Mouse (Mus musculus) lung, adult 2 months (tissue): ENCODE measurements around the gene Dtx2. TPM values are rescaled to one million over a fixed set of nuclear protein-coding genes. Genes with fewer than 3 reads are reported as not detected.

ENCODE experiments used
- DNase-seq: peaks from one replicate; pipeline ENCODE4 v3.0.0; 2022
- H3K4me1 ChIP-seq: fragments of 200-500 bp; 2 replicates; pipeline ENCODE4 v1.6.1; 2011; ENCODE audit warnings: low read length; ENCODE audit not compliant: control insufficient read depth, insufficient read depth
- H3K4me3 ChIP-seq: fragments of 200-500 bp; replicated peaks from 2 replicates; pipeline ENCODE3; 2011; ENCODE audit warnings: low read depth, mild to moderate bottlenecking, control low read depth, low read length; ENCODE audit errors: extremely low read depth
- CTCF ChIP-seq: fragments of 200-500 bp; IDR thresholded peaks from 2 replicates; pipeline ENCODE4 v1.5.1; 2011; ENCODE audit warnings: mild to moderate bottlenecking, low read length, control low read depth; ENCODE audit not compliant: insufficient read depth
- POLR2A ChIP-seq: fragments of 200-500 bp; IDR thresholded peaks from 2 replicates; pipeline ENCODE4 v1.6.1; 2011; ENCODE audit warnings: low read depth, mild to moderate bottlenecking, control low read depth, low read length, borderline replicate concordance; ENCODE audit errors: extremely low read depth
- WGBS: fragments of 180-500 bp; shearing (Covaris S2); methylation state at CpG from one replicate; pipeline ENCODE4 v1.1.7; 2018; 5-methylcytosine and 5-hydroxymethylcytosine counted together
- polyA plus RNA-seq: library from polyadenylated mRNA; depleted of rRNA; stranded (reverse); fragments of >200 nt; gene quantifications from 2 replicates; pipeline ENCODE4 v1.2.3, GENCODE M21; 2012

Gene Dtx2
- polyA plus RNA-seq, 1 experiment = 23.9 TPM

GRCm38 (mm10) chr5:135993381-135993965 lies 1.1 kb upstream of the Dtx2 start:
- Histone ChIP-seq H3K4me3 (no peak overlapping the region), H3K4me1 (peaks cover 4% of the 10 kb centered on the region; the same call in 1 of the 2 replicates)
- no peak for DNase-seq
- 54% methylated on average over 5 of the region's 5 CpGs for WGBS
- no peak for TF ChIP-seq CTCF
- TF ChIP-seq POLR2A = no peak

GRCm38 (mm10) chr5:135994335-135994724 lies 270 bp upstream of the Dtx2 start:
- Histone ChIP-seq H3K4me1 (peaks cover 4% of the 10 kb centered on the region; the same call in 1 of the 2 replicates), H3K4me3 (no peak overlapping the region)
- WGBS = 59% methylated on average over 8 of the region's 8 CpGs
- DNase-seq = no peak
- no peak for TF ChIP-seq POLR2A
- TF ChIP-seq CTCF = no peak

- Histone ChIP-seq H3K4me3 (no peak overlapping the region), H3K4me1 (peaks cover 4% of the 10 kb centered on the region; the same call in 1 of the 2 replicates)
- TF ChIP-seq CTCF (no peak), POLR2A (no peak)
- WGBS = 69% methylated on average over 8 of the region's 8 CpGs
- no peak for DNase-seq
Measured at GRCm38 (mm10) chr5:135996162-135996561, 1.6 kb downstream of the Dtx2 start.

DNA sequence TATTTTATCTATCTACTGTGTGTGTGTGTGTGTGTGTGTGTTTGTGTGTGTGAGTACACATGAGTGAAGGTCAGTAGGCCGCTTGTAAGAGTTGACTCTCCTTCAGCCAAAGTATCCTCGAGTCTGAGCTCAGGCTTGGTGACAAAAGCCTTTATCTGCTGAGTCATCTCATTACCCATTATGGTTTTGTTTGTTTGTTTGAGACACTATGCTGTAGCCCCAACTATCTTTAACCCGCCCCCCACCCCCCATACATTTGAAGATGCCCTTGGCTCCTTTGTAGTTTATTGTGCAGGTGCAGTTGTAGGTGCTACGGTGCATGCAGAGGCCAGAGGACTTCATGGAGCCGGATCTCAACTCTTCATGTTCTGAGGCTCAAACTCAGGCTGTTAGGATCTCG lies 6.6 kb downstream of the Dtx2 start:
- WGBS = 88% methylated on average over 6 of the region's 6 CpGs
- peaks cover 4% of the 10 kb centered on the region; the same call in 1 of the 2 replicates for H3K4me1 ChIP-seq
- no peak overlapping the region for H3K4me3 ChIP-seq
- TF ChIP-seq CTCF (no peak), POLR2A (no peak)
- no peak for DNase-seq

GRCm38 (mm10) chr5:136002325-136002724 lies 7.7 kb downstream of the Dtx2 start:
- peaks cover 4% of the 10 kb centered on the region; the same call in 1 of the 2 replicates for H3K4me1 ChIP-seq
- no peak for TF ChIP-seq POLR2A
- no peak for TF ChIP-seq CTCF
- DNase-seq = no peak
- H3K4me3 ChIP-seq = no peak overlapping the region
- 49% methylated on average over 2 of the region's 2 CpGs for WGBS

DNA sequence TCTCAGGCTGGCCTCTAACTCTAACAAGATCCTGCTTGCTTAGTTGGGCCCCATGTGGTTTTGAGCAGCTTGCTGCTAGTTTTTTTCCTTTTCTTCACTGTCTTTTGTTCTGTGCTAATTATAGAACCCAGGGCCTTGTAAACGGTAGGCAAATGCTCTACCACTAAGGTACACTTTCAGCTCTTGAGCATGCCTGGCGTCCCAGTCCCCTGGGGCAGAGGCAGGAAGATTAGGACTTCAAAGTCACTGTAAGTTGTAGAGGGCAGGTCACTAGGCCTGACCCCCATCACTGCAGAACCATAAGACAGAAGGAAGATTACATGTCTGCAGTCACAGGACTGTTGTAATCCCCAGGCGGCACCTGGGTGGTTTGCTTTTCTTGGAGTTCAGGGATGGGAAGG lies 8.2 kb downstream of the Dtx2 start:
- no peak overlapping the region for H3K4me3 ChIP-seq
- peaks cover 5% of the 10 kb centered on the region; the same call in 1 of the 2 replicates for H3K4me1 ChIP-seq
- TF ChIP-seq CTCF = no peak
- TF ChIP-seq POLR2A = no peak
- WGBS = 40% methylated on average over 3 of the region's 3 CpGs
- no peak for DNase-seq

DNA sequence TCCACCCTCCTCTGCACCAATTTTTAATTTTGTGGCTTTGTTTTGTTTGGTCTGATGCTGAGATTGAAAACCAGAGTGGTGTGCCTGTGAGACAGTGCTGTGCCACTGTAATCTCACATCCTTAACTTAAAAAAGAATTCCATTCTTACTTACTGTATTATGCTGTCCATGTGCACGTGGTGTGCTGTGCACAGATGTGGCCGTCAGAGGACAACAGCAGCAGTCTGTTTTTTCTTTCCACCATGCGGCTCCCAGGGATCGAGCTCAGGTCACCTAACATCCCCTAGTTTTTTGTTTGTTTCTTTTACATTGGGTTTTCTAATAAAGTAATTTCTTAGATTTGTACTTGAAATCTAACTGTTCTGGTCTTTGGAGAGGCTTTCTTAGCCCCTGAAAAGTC lies 9.9 kb downstream of the Dtx2 start:
- no peak for TF ChIP-seq CTCF
- no peak for TF ChIP-seq POLR2A

DNA sequence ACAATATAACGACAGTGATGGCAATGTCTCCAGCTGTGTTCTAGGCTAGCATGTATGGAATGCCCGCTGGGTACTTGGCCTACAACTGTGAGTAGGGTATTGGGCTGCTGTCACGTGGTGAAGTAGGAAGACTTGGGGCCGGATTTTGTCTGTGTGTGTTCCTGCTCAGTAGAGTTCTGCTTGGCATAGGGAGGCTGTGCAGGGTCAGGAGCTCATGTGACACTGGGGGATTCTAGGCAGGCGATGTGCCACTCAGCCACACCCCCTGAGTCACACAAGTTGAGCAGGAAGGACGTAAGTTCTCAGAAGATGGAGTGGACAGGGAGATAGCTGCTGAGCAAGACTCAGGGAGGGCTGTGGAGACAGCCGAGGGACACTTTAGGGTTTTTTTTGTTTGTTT lies 13.1 kb downstream of the Dtx2 start:
- WGBS = 50% methylated on average over 7 of the region's 7 CpGs
- Histone ChIP-seq H3K4me1 (peaks cover 5% of the 10 kb centered on the region; the same call in 1 of the 2 replicates), H3K4me3 (no peak overlapping the region)
- TF ChIP-seq CTCF (no peak), POLR2A (no peak)
- no peak for DNase-seq

More for the DNA sequence above, 9.9 kb downstream of the Dtx2 start:
- Histone ChIP-seq H3K4me1 (peaks cover 6% of the 10 kb centered on the region; the same call in 1 of the 2 replicates), H3K4me3 (no peak overlapping the region)
- no peak for DNase-seq
- WGBS = 83% methylated on average over 4 of the region's 4 CpGs

DNA sequence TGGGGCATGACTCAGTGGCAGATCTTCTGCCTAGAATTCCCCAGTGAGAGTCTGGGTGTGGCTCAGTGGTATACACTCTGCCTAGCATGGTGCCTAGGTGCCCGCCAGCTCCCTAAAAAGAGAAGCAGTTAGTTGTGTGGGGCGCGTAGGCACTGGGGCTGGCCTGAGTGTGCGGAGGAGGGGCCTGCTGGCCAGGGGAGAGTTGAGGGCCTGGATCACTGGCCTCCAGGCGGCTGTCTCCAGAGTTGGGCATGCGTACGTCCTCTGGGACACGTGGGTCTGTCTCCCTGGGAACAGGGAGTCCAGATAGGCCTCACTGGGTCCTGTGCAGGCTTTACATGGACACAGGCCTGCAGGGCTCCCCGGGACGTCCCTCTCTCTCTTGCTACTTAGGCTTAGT lies 20.3 kb downstream of the Dtx2 start:
- Histone ChIP-seq H3K4me1 (peaks cover 2% of the 10 kb centered on the region), H3K4me3 (no peak overlapping the region)
- 73% methylated on average over 10 of the region's 10 CpGs for WGBS
- TF ChIP-seq POLR2A = no peak
- no peak for TF ChIP-seq CTCF
- no peak for DNase-seq

GRCm38 (mm10) chr5:136015586-136015985 lies 21.0 kb downstream of the Dtx2 start:
- WGBS = 68% methylated on average over 10 of the region's 10 CpGs
- no peak overlapping the region for H3K4me3 ChIP-seq
- DNase-seq = no peak
- TF ChIP-seq CTCF (no peak), POLR2A (no peak)
- H3K4me1 ChIP-seq = peaks cover 2% of the 10 kb centered on the region
